Mouse (Mus musculus) hindbrain, embryonic 11.5 days (tissue): ENCODE results near the gene Ctcf. TPM values are rescaled to one million over a fixed set of nuclear protein-coding genes. Genes with fewer than 3 reads are reported as not detected.
A peak's percentile ranks its signal among the peaks of the same experiment; 100 is the strongest.

ENCODE experiments used
- ATAC-seq: fragments of 200-750 bp; cut with Nextera tagmentation; 2 replicates; pipeline ENCODE4 v1.8.0; 2017; ENCODE audit warnings: mild to moderate bottlenecking, moderate TSS enrichment, moderate library complexity; ENCODE audit not compliant: low FRiP score
- DNase-seq: peaks from one replicate; pipeline ENCODE4 v3.0.0-alpha.2; 2015; ENCODE audit warnings: low spot score
- H3K27ac ChIP-seq: fragments of 300-500 bp; sonication (generic); 2 replicates; pipeline ENCODE4 v1.5.1; 2014; ENCODE audit warnings: mild to moderate bottlenecking, low read depth, low read length
- H3K27me3 ChIP-seq: fragments of 300-500 bp; sonication (generic); 2 replicates; pipeline ENCODE4 v1.6.1; 2014; ENCODE audit warnings: mild to moderate bottlenecking, low read length, moderate library complexity, mixed read lengths; ENCODE audit not compliant: control insufficient read depth, insufficient read depth
- H3K36me3 ChIP-seq: fragments of 300-500 bp; sonication (generic); 2 replicates; pipeline ENCODE4 v1.6.1; 2014; ENCODE audit warnings: mild to moderate bottlenecking, low read length, moderate library complexity, mixed read lengths; ENCODE audit not compliant: control insufficient read depth, insufficient read depth
- H3K4me1 ChIP-seq: fragments of 300-500 bp; sonication (generic); replicated peaks from 2 replicates; pipeline ENCODE4 v1.6.1; 2014; ENCODE audit warnings: low read length, mixed read lengths; ENCODE audit not compliant: control insufficient read depth, insufficient read depth
- H3K4me2 ChIP-seq: fragments of 300-500 bp; sonication (generic); replicated peaks from 2 replicates; pipeline ENCODE4 v1.6.1; 2014; ENCODE audit warnings: mild to moderate bottlenecking, low read depth, low read length
- H3K4me3 ChIP-seq: fragments of 300-500 bp; sonication (generic); 2 replicates; pipeline ENCODE4 v1.5.1; 2014; ENCODE audit warnings: low read depth, low read length
- H3K9ac ChIP-seq: fragments of 300-500 bp; sonication (generic); 2 replicates; pipeline ENCODE4 v1.6.1; 2014; ENCODE audit warnings: low read depth, low read length
- H3K9me3 ChIP-seq: fragments of 300-500 bp; sonication (generic); 2 replicates; pipeline ENCODE4 v1.6.1; 2016; ENCODE audit warnings: low read length; ENCODE audit not compliant: control insufficient read depth
- WGBS: fragments of 180-500 bp; shearing (Covaris S2); extraction: QIAGEN DNeasy Blood & Tissue Kit; methylation state at CpG from one replicate; pipeline ENCODE4 v1.1.7; 2014; 5-methylcytosine and 5-hydroxymethylcytosine counted together
- polyA plus RNA-seq: library from polyadenylated mRNA; unstranded; fragments of >200 nt; fragmentation: Nextera tagmentation; extraction: Ambion mirVana; gene quantifications from 2 replicates; pipeline ENCODE4 v1.2.1, GENCODE M21; 2014

Ctcf gene
- polyA plus RNA-seq, 1 experiment from 2014 or later = 121 TPM

- DNase-seq (peak; percentile 87), ATAC-seq (peak; percentile 72)
- WGBS = 2% methylated on average over 30 of the region's 42 CpGs
- Histone ChIP-seq H3K27ac (peak within 1 kb of the TSS; percentile 83), H3K9me3 (no peaks in the 10 kb centered on the region), H3K27me3 (no peaks in the 10 kb centered on the region), H3K4me1 (no peaks in the 10 kb centered on the region; the same call in 1 of the 2 replicates), H3K36me3 (no peaks in the 10 kb centered on the region), H3K4me3 (peak within 1 kb of the TSS; percentile 82), H3K4me2 (peak within 1 kb of the TSS; percentile 92), H3K9ac (peak within 1 kb of the TSS; percentile 87)
Measured at GRCm38 (mm10) chr8:105604804-105605381, 31.5 kb upstream of the Ctcf start, which contains the start of gene Ripor1. TSS of gene Ripor1 (plus strand) at chr8:105605255.

- ATAC-seq (peak; percentile 26), DNase-seq (peak; percentile 65)
- Histone ChIP-seq H3K27me3 (no peaks in the 10 kb centered on the region), H3K9ac (peak overlapping the region; percentile 87), H3K9me3 (no peaks in the 10 kb centered on the region), H3K4me2 (peak overlapping the region; percentile 92), H3K36me3 (no peaks in the 10 kb centered on the region), H3K27ac (peak overlapping the region; percentile 83), H3K4me3 (peak overlapping the region; percentile 82), H3K4me1 (no peaks in the 10 kb centered on the region; the same call in 1 of the 2 replicates)
- 2% methylated on average over 25 of the region's 39 CpGs for WGBS
Measured at GRCm38 (mm10) chr8:105605491-105606188, 30.7 kb upstream of the Ctcf start.

GRCm38 (mm10) chr8:105606189-105607023, 30.0 kb upstream of the Ctcf start:
- DNase-seq = peak; percentile 87
- ATAC-seq = peak; percentile 79
- H3K9me3 ChIP-seq = no peaks in the 10 kb centered on the region

GRCm38 (mm10) chr8:105607062-105607461, 29.3 kb upstream of the Ctcf start:
- DNase-seq = no peak
- H3K4me2 ChIP-seq = peak overlapping the region; percentile 92
- 6% methylated on average over 10 of the region's 10 CpGs for WGBS
- H3K27ac ChIP-seq = no peak overlapping the region
- ATAC-seq = no peak
- no peaks in the 10 kb centered on the region; the same call in 1 of the 2 replicates for H3K4me1 ChIP-seq
- no peaks in the 10 kb centered on the region for H3K9me3 ChIP-seq
- no peaks in the 10 kb centered on the region for H3K36me3 ChIP-seq
- H3K4me3 ChIP-seq = peak overlapping the region; percentile 82
- H3K27me3 ChIP-seq = peaks cover 2% of the 10 kb centered on the region; the same call in 1 of the 2 replicates
- no peak overlapping the region; the same call in 1 of the 2 replicates for H3K9ac ChIP-seq

More at GRCm38 (mm10) chr8:105606189-105607023, 30.0 kb upstream of the Ctcf start:
- Histone ChIP-seq H3K36me3 (no peaks in the 10 kb centered on the region), H3K27ac (peak overlapping the region; percentile 83), H3K4me3 (peak overlapping the region; percentile 82), H3K9ac (peak overlapping the region; percentile 87), H3K4me2 (peak overlapping the region; percentile 92), H3K27me3 (no peaks in the 10 kb centered on the region; the same call in 1 of the 2 replicates), H3K4me1 (no peaks in the 10 kb centered on the region; the same call in 1 of the 2 replicates)
- 1% methylated on average over 30 of the region's 30 CpGs for WGBS

- H3K4me3 ChIP-seq = no peak overlapping the region
- no peak overlapping the region for H3K9ac ChIP-seq
- H3K9me3 ChIP-seq = no peaks in the 10 kb centered on the region
- peaks cover 7% of the 10 kb centered on the region for H3K27me3 ChIP-seq
- H3K4me1 ChIP-seq = no peaks in the 10 kb centered on the region; the same call in 1 of the 2 replicates
- H3K36me3 ChIP-seq = no peaks in the 10 kb centered on the region
- no peak overlapping the region for H3K4me2 ChIP-seq
- ATAC-seq = no peak
- no peak overlapping the region for H3K27ac ChIP-seq
- peak; percentile 60 for DNase-seq
- WGBS = 35% methylated on average over 4 of the region's 4 CpGs
Measured at GRCm38 (mm10) chr8:105607684-105608083, 28.7 kb upstream of the Ctcf start.

DNA sequence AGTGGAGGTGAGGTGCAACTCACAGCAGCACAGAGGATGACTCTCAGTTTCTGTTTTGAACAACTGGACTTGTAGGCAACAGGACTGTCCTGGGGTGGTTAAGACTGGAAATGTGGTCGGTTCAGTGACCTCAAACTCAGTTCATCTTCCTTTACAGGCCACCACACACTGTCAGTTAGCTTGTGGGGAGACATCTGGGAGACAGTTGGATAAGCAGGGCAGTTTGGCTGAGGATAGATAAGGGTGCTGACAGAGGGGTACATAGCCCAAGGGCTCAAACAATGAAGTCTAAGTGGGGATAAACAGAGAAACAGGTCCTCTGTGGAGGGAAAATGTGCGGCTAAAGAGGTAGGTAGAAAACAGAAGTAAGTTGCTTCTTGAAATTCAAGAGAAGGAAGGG, 27.0 kb upstream of the Ctcf start:
- H3K36me3 ChIP-seq = no peaks in the 10 kb centered on the region
- H3K9me3 ChIP-seq = no peaks in the 10 kb centered on the region
- no peak overlapping the region for H3K4me2 ChIP-seq
- H3K9ac ChIP-seq = no peak overlapping the region
- DNase-seq (no peak), ATAC-seq (no peak)
- no peak overlapping the region for H3K27ac ChIP-seq
- H3K27me3 ChIP-seq = peaks cover 14% of the 10 kb centered on the region
- H3K4me3 ChIP-seq = no peak overlapping the region
- WGBS = 77% methylated on average over 2 of the region's 2 CpGs
- H3K4me1 ChIP-seq = peaks cover 5% of the 10 kb centered on the region; the same call in 1 of the 2 replicates

GRCm38 (mm10) chr8:105609771-105610170, 26.6 kb upstream of the Ctcf start:
- WGBS = 71% methylated on average over 4 of the region's 4 CpGs
- Histone ChIP-seq H3K4me3 (no peak overlapping the region), H3K27ac (no peak overlapping the region), H3K4me1 (peaks cover 5% of the 10 kb centered on the region; the same call in 1 of the 2 replicates), H3K36me3 (no peaks in the 10 kb centered on the region), H3K4me2 (no peak overlapping the region), H3K27me3 (peaks cover 14% of the 10 kb centered on the region), H3K9ac (no peak overlapping the region), H3K9me3 (no peaks in the 10 kb centered on the region)
- no peak for DNase-seq
- ATAC-seq = no peak

GRCm38 (mm10) chr8:105611836-105612235, 24.5 kb upstream of the Ctcf start:
- 0 out of 2 replicates have a peak, but pooled peaks cover under 1% of the 10 kb centered on the region for H3K36me3 ChIP-seq
- no peak overlapping the region for H3K4me2 ChIP-seq
- H3K4me1 ChIP-seq = peaks cover 5% of the 10 kb centered on the region; the same call in 1 of the 2 replicates
- H3K27me3 ChIP-seq = peaks cover 14% of the 10 kb centered on the region
- H3K9ac ChIP-seq = no peak overlapping the region
- no peaks in the 10 kb centered on the region for H3K9me3 ChIP-seq
- DNase-seq = no peak
- 90% methylated on average over 9 of the region's 9 CpGs for WGBS
- H3K27ac ChIP-seq = no peak overlapping the region
- no peak for ATAC-seq
- no peak overlapping the region for H3K4me3 ChIP-seq
